Mouse (Mus musculus) liver, adult 2 months (tissue): ENCODE measurements at regions not wholly inside any gene's neighbourhood (a gene's known extent, or its start where the extent isn't known, plus 50 kb on each side); places are given as distances from the start of the nearest gene placed in this dataset.

ENCODE experiments used
- DNase-seq: peaks from one replicate; pipeline ENCODE4 v3.0.0-alpha.2; 2011; ENCODE audit warnings: low read depth, low spot score; ENCODE audit errors: extremely low read depth
- H3K27ac ChIP-seq: fragments of 200-500 bp; replicated peaks from 2 replicates; pipeline ENCODE4 v1.5.1; 2012; ENCODE audit warnings: low read depth, mild to moderate bottlenecking, control low read depth, inconsistent platforms, low read length; ENCODE audit not compliant: insufficient read depth
- H3K27me3 ChIP-seq: fragments of 200-500 bp; 2 replicates; pipeline ENCODE4 v1.6.1; 2012; ENCODE audit warnings: mild to moderate bottlenecking, moderate library complexity, low read length, inconsistent platforms; ENCODE audit not compliant: control insufficient read depth, insufficient read depth
- H3K36me3 ChIP-seq: fragments of 200-500 bp; 2 replicates; pipeline ENCODE4 v1.6.1; 2012; ENCODE audit warnings: low read length, inconsistent platforms; ENCODE audit not compliant: control insufficient read depth, insufficient read depth
- H3K4me1 ChIP-seq: fragments of 200-500 bp; 2 replicates; pipeline ENCODE4 v1.6.1; 2011; ENCODE audit warnings: low read length; ENCODE audit not compliant: control insufficient read depth, insufficient read depth
- H3K4me3 ChIP-seq: fragments of 200-500 bp; 2 replicates; pipeline ENCODE4 v1.5.1; 2011; ENCODE audit warnings: low read depth, mild to moderate bottlenecking, control low read depth, low read length, moderate library complexity; ENCODE audit not compliant: insufficient read depth
- H3K79me2 ChIP-seq: fragments of 200-500 bp; 2 replicates; pipeline ENCODE4 v1.6.1; 2012; ENCODE audit warnings: inconsistent platforms, mild to moderate bottlenecking, low read length, moderate library complexity; ENCODE audit not compliant: control insufficient read depth, insufficient read depth
- H3K9ac ChIP-seq: fragments of 200-500 bp; 2 replicates; pipeline ENCODE4 v1.6.1; 2012; ENCODE audit warnings: low read depth, mild to moderate bottlenecking, control low read depth, inconsistent platforms, low read length
- CTCF ChIP-seq: fragments of 200-500 bp; IDR thresholded peaks from 2 replicates; pipeline ENCODE4 v1.5.1; 2011; ENCODE audit warnings: low read depth, low read length, control low read depth
- POLR2A ChIP-seq: fragments of 200-500 bp; IDR thresholded peaks from 2 replicates; pipeline ENCODE4 v1.6.1; 2011; ENCODE audit warnings: low read length, control low read depth; ENCODE audit not compliant: insufficient read depth; ENCODE audit errors: extremely low read depth
- WGBS: fragments of 180-500 bp; shearing (Covaris S2); methylation state at CpG from one replicate; pipeline ENCODE4 v1.1.7; 2018; 5-methylcytosine and 5-hydroxymethylcytosine counted together

DNA sequence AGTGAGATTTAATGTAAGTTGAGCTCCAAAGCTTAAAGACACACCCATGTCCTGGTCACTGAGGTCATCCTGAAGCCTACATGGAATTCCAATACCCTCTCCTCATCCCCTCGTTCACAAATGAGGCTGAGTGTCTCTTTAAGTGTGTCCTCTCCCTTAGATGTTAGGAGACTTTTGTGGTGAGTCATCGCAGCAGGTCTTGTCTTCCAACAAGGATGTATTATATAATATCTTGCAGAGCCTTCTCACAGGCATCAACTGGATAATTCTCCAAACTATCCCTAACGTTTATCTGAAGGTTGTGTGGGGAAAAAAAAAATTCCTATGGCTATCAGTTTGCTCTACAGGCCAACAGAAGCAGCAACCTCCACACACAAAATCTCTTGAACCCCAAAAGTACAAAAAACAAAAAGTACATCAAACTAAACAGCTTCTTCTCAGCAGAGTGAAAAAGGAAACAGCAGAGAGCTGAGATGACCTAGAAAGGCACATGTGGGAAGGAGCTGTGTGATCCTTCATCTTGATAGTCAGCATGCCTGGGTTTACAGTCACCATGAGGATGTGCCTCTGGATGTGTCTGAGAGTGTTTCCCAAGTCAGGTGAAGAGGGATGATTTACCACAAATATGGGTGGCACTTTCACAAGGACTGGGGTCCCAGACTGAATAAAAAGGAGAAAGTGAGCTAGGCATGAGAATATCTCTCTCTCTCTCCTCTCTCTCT is 56.4 kb upstream of the Gm47985 start:
- H3K27me3 ChIP-seq: no peaks in the 10 kb centered on the region
- H3K4me1 ChIP-seq: peaks cover 28% of the 10 kb centered on the region
- H3K9ac ChIP-seq: no peak overlapping the region
- peaks cover 5% of the 10 kb centered on the region for H3K36me3 ChIP-seq
- TF ChIP-seq CTCF: no peak
- TF ChIP-seq POLR2A: no peak
- H3K79me2 ChIP-seq: peaks cover 3% of the 10 kb centered on the region; the same call in 1 of the 2 replicates
- DNase-seq: no peak
- no peak overlapping the region for H3K4me3 ChIP-seq
- 81% methylated on average over 3 of the region's 3 CpGs for WGBS
- 0 out of 2 replicates have a peak overlapping the region, but pooled peaks have one; percentile 22 for H3K27ac ChIP-seq

- Histone ChIP-seq H3K36me3 (peaks cover 5% of the 10 kb centered on the region), H3K9ac (no peak overlapping the region), H3K4me3 (no peak overlapping the region), H3K27ac (peak overlapping the region; percentile 81), H3K27me3 (no peaks in the 10 kb centered on the region), H3K4me1 (peaks cover 28% of the 10 kb centered on the region), H3K79me2 (peaks cover 9% of the 10 kb centered on the region; the same call in 1 of the 2 replicates)
- 80% methylated on average over 1 of the region's 1 CpGs for WGBS
- TF ChIP-seq CTCF (no peak), POLR2A (no peak)
- DNase-seq: no peak
These were observed 55.6 kb upstream of the Gm47985 start for GRCm38 (mm10) chr1:151126756-151127155.

GRCm38 (mm10) chr1:151128005-151128404 is 54.3 kb upstream of the Gm47985 start:
- WGBS: 25% methylated on average over 5 of the region's 5 CpGs
- Histone ChIP-seq H3K27ac (peak overlapping the region; percentile 76), H3K4me1 (peaks cover 25% of the 10 kb centered on the region), H3K36me3 (peaks cover 3% of the 10 kb centered on the region), H3K27me3 (no peaks in the 10 kb centered on the region), H3K9ac (peak overlapping the region; percentile 13; the same call in 1 of the 2 replicates), H3K79me2 (peaks cover 9% of the 10 kb centered on the region; the same call in 1 of the 2 replicates), H3K4me3 (no peak overlapping the region)
- DNase-seq: peak; percentile 100
- TF ChIP-seq POLR2A (no peak), CTCF (no peak)

GRCm38 (mm10) chr1:151128955-151129354 is 53.4 kb upstream of the Gm47985 start:
- Histone ChIP-seq H3K27me3 (no peaks in the 10 kb centered on the region), H3K4me1 (peaks cover 21% of the 10 kb centered on the region)
- no peak for TF ChIP-seq CTCF
- TF ChIP-seq POLR2A: no peak

DNA sequence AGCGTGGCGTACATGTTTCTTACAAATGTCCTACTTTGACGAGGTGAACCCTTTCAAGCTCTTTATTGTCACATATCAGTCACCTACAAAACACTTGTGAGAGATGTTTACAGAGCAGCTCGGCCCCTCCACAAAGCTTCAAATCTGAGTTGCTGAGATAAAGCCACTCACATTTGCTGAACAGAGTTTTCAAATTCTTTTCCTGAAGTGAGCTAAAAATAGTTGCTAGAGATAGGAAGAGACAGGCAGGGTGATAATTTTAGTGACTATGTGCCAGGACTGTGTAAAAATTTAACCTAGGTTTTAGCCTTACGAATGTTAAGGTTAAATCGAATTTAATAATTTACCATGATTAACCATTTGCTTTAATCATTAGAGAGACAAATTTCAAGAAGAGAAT is 52.3 kb upstream of the Gm47985 start:
- no peaks in the 10 kb centered on the region for H3K36me3 ChIP-seq
- peak overlapping the region; percentile 47 for H3K4me3 ChIP-seq
- DNase-seq: peak; percentile 96
- peaks cover 16% of the 10 kb centered on the region for H3K4me1 ChIP-seq
- H3K79me2 ChIP-seq: peaks cover 9% of the 10 kb centered on the region; the same call in 1 of the 2 replicates
- 8% methylated on average over 6 of the region's 6 CpGs for WGBS
- H3K27ac ChIP-seq: peak overlapping the region; percentile 91
- TF ChIP-seq CTCF: no peak
- TF ChIP-seq POLR2A: no peak
- H3K27me3 ChIP-seq: no peaks in the 10 kb centered on the region
- peak overlapping the region; percentile 63 for H3K9ac ChIP-seq

More at GRCm38 (mm10) chr1:151128955-151129354, 53.4 kb upstream of the Gm47985 start:
- peaks cover 9% of the 10 kb centered on the region; the same call in 1 of the 2 replicates for H3K79me2 ChIP-seq
- H3K27ac ChIP-seq: peak overlapping the region; percentile 62; the same call in 1 of the 2 replicates
- DNase-seq: peak; percentile 89
- no peak overlapping the region for H3K9ac ChIP-seq
- H3K4me3 ChIP-seq: peak overlapping the region; percentile 36; the same call in 1 of the 2 replicates
- H3K36me3 ChIP-seq: no peaks in the 10 kb centered on the region
